Mouse (Mus musculus): ENCODE measurements around the gene Fam184b.

Gene Fam184b

DNA sequence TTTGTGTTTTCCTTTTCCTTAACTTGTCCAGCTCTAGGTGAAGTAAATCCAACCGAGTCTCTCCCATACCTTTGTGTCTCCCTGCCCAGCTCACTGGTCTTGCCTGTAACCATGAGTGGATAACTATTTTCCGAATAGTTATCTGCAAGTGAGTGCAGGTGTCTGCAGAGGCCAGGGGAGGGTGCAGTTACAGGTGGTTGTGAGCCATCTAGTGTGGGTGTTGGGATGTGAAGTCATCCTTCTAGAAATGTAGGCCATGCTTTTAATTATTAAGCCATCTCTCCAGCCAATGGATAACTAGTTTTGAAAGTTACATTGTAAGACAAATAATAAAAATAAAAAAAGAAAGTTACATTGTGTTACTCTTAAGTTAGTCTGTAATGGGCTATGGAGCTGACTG is 125.9 kb downstream of the Fam184b start:
- no peak for DNase-seq

DNA sequence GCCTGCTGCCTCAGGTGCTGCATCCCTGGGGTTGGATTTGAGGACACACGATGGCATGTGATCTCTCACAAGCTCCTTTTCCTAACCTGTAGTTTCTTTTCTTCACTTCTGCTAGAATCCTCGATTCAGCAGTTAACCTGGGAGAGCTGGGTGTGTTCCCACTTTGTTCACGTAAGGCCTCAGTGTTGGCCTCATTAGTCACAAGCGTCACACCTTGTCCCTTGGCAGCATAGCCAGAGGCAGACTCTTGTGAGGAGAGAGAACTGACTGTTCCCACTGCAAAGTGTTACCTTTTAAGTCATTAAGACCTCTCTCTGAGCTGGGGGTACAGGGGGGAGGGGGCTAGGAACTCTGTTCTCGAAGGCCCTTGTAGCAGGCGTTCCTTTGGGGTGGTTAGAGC is 126.5 kb downstream of the Fam184b start:
- no peak for DNase-seq

DNA sequence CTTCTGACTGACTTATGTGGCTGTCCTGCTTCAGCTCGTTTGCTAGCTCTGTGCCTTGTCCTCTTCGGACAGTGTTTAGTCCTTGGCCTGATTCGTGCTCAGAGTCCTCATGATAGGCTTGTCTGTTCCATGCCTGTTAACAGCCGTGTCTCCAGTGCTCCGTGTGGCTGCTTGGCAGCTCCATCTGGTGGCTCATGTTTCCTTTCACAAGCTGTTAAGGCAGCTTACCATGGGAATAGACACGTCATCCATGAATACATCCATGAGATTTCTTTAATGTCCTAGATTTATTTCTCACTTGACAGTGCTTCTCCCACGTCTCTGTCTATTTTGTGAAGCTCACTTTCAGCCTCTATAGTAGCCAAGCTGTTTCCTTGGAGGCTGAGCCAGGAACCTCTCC is 129.3 kb downstream of the Fam184b start:
- DNase-seq, result no peak

DNA sequence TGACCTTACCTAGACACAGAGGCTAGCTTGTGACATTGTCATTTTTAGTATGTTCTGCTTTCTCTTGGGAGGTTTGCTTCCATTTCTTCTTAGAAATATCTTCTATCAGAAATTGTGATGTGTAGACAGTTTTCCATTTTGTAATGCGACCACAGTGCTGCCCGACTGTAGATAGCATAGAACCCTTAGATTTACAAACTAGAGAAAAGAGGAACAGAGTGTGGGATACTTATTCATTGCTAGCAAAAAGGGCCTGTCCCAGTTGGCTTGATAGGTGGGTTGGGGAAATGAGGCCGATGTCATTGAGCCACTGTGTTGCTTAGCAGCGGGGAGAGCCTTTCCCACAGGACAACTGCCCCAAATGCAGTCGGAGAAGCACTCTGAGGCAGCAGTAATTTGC is 141.8 kb downstream of the Fam184b start:
- DNase-seq, result no peak

DNA sequence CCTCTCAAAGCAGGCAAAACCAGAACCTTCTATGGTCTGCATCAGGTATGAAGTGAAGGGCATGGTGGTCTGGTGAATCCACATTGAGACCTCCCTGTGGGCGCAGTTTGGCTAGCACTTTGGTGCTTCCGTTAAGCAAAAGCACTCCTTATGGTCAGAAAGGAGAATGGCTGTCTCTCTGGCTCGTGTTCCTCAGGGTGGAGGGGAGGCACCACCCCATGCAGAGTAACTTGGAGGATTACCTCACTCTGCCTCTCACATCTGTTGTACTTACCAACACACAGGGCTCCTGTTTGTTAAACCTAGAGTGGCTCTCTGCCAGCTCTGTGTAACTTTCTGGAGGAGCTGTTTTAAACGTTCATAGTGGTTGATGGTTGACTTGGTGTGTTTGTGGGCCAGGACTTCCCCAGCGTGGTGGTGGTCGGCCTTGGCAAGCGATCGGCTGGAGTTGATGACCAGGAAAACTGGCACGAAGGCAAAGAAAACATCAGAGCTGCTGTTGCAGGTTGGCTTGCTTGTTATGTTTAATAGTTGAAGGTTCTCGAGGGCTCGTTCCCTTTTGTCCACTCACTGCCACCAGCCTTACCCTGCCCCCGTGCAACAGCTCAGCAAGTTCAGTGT is 142.4 kb downstream of the Fam184b start:
- no peak for DNase-seq

DNA sequence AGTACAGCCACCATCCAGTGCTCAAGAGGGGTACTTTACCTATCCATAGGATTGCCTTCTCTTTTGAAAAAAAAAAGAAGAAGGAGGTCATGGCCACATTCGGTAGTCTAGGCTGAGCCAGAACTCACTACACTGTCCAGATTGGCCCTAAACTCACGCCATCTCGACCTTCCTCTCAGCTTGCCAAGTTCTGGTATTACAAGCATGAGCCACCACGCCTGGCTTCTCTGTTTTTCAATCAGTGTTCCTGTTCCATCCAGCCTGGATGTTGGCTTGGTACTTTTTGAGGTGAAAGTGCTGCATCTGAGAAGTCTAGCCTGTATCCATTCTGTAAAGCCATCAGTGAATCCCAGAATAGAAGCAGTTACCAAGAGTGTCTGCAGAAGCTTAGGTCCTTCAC is 142.9 kb downstream of the Fam184b start:
- no peak for DNase-seq

DNA sequence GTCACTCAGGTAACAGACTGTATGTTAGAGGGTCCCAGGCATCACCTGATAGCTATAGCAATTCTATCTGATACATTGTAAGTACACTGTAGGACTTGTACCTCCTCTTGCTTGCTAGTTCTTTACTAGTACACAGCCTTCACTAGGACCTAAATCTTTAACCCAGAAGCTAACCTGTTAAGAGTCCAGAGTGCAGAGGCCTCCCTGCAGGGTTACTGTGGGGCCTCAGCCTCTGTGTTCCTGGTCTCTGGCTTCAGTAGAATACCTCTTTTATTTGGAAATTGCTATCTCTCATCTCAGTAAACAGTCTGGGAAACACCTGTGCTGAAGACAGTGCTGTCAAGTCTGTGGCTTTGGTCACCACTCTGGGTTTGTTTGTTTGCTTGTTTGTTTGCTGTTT is 143.4 kb downstream of the Fam184b start:
- no peak for DNase-seq

DNA sequence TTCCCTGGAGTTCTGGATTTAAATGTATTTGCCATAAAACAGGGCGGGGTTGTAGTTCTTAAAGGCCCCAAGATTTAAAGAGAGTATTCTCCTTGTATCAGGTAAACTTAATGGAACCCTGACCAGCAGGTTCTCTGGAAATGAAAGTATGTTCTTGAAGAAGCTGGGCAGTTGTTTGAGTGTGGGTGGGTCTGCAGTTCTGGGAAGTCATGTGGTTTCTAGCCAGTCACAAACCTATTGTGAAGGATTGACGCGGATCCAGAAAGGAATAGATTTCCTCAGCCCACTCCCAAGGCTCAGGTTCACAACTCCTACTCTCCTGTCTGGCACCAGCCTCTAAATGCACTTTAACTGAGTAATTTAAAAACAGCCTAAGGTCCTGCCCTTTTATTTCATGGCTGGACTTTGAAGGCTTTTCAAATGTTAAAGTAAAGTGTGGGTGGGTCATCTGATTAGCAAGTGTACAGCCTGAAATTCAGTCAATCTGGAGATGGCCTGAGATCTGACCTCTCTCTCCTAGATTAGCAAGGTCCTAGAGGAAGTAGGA is 143.9 kb downstream of the Fam184b start:
- DNase-seq, result no peak

DNA sequence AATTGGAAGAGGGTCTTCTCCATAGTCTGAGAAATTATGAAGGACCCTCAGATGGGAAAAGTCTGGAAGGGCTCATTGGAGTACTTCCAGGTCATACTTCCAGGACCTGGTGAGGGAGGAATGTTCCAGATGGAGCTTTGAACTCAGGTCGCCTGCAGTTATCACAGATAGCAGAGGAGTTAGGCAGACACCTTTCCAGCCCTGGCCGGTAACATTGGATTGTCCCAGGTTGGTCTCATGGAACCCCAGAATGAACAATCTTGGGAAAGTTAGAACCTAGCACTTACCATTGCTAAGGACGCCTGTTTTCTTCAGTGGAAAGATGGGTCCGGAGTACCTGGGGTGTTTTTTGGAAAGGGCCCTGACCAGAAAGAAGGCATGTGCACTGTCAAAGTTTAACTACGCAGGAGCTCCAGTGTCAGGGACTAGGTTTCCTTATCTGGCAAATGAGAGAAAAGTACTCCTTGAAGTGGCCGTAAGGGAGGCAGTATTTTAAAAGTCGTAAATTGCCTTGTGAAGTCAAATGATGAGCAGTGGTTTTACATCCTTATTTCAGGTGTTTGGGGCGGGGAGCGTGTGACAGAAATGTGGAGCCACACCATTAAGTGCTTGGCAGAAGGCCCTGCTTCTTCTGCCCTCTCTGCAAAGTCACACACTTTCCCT is 145.2 kb downstream of the Fam184b start:
- DNase-seq, result no peak

DNA sequence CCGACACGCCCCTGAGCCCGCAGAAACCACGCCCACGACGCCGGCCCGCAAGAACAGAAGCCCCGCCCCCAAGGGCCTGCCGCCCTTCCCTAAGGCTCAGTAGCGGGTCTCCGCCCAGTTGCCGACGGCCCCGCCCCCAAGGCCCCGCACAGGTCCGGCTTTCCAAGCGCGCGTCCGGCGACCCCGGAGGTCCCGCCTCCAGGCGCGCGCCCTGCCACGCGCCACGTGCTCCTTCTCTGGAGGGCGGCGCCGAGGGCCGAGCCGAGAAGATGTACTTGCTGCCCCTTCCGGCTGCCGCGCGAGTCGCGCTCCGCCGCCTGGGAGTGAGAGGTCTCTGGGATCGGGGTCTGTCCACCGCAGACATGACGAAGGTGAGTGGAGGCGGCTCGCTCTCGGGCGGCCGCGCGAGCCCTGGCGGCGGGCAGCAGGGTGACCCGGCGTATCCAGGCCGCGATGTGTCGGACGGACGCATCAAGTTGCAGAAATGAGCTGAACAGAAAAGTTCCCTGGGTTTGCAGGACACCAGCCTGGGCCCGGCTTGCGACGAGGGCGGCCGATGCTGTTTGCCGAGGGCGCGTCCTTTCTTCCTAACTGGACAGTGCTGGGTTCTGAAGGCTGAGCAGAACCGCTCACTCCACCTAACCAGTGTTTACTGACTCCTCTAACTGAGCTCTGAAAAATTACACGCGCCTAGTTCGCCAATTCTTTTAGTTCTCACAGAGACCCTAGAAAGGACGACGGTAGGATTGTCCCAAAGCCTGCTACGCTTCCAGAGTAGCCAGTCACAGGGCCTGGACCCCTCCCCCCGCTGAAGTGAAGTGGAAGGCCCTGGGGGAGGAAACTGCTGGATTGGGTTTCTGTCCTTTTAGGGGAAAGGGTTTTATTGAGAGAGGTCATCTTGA is 146.0 kb downstream of the Fam184b start, which contains the start of gene Lap3:
Lap3 (plus strand) TSS at position 184 of the 902 bp plus-strand sequence.
- DNase-seq, result peak; percentile 97

DNA sequence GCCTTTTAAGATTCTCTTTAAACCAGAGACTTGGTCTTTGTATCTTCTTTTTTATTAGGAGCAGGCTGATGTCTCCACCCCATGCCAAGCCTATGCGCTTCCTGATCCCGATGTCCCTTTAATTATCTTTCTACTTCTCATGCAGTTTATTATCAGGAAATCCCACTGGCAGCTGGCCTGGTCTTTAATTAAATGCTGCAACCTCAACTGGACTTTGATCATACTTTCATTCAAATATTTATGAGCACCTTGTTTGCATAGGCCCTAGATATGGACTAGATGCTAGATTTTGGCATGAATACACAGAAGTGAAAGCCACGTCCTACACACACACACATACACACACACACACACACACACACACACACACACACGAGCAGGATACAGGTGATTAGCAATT is 147.6 kb downstream of the Fam184b start:
- no peak for DNase-seq

DNA sequence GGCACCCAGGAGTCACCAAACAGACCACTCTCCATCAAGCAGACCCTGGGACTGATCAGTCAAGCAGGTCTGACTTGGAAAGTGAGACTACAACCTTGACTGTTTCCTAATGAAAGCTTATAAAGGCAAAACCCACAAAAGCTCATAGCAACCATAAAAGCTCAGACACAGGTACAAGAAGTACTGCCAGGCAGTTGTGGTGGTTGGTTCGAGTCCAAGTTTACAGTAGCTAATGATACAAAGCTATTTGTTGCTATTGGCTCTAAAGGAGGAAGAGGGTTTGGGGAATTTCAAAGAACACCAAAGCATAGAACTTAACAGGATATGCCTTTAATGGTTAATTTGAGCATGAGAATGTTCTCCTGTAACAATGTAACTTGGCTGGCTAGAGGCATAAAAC is 155.8 kb downstream of the Fam184b start:
- DNase-seq, result no peak

DNA sequence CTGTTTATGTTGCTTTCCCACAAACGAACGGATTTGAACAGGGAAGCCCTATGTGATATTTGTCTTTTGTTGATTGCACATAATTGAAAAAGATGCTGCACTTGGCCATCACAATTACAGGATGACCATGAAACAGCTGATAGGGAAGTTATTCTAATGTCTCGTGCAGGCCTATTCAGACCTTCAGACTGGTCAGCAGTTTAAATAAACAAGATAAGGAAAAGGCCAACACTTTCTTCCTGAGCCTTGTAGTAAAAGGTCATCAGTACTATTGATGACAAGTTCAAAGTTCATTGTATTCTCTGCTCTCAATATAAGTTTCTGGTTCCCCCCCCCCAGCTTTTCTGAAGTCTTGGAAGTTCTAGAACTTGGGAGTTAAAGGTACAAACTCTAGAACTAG is 156.8 kb downstream of the Fam184b start:
- DNase-seq, result no peak

DNA sequence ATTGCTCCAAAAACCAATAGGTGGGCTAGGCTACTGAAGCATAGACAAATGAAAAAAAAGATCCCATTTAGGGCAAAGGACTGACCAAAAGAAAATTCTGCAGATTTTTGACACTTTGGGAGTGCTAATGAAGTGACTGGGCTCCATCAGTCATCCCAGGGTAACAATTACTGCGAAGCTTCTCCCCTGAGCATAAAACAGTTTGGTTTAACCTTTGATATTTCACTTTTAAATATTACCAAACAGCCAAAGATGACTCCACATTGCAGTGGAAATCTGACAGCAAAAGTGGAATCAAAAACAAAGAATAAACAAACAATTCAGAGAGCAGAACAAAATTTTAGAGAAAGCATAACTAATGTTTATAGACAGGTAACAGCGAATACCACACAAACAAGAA is 158.3 kb downstream of the Fam184b start:
- DNase-seq, result no peak

DNA sequence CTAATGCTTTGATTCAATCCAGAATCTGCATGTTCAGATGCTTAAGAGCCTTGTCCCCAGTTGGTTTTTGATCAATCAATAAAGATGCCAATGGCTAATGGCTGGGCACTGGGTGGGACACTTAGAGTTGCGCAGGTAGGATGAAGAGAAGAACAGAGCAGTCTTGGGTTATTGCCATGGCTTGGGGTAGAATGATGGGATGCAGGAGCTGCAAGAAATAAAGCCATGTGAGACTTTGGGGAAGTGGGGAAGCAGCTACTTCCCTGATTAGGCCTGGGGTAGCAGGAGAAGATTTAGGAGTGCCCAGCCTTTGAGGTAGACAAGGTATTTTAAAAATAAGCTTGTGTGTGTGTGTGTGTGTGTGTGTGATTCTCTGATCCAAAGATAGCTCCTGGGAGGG is 159.3 kb downstream of the Fam184b start:
- DNase-seq, result no peak
